In the genomic region with DNA sequence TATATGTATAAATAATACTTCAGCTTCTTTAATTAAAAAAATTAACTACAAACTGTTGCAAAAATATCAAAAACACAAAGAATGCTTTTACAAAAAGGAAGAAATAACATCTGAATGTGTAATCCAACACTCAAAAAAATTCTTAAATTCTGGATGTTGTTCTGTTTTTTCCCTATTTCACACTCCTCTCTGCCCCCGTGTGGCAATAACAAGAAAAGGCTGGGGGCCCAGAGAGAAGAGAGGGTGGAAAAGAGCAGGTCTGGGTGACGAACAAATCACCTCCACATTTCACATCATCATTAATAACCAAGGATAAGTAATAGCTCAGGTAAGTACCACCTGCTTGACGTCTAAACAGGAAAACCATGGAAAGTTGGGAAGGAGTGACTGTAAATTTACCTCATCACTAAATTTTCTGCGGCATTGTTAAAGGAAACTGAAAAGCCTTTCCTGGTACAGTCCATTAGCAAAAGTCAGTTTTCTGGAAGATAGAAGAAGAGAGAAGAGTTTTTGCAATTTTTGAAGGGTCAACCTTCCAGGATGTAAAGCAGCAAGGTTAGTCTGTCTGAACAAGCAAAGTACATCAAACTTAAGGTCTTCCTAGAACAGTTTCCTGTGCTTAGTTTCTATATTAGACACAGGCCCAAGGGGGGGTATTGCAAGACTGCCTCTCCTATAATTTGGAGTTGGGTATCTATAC, we compare ENCODE assay signal across 9 mouse cellular contexts. TPM values are rescaled to one million over a fixed set of nuclear protein-coding genes. Genes with fewer than 3 reads are reported as not detected.
A peak's percentile ranks its signal among the peaks of the same experiment; 100 is the strongest.
DNase-seq lines count a peak whose midpoint lies in the region; ATAC-seq and TF ChIP-seq lines count a peak whose summit lies in the region.
"Had no signal": no experiment of that assay in that cellular context is flagged by ENCODE, and none has a peak within 500 bp of the region (broad histone marks: within the 10 kb centered on the region; RNA-seq: fewer than 3 reads in every experiment).

No protein-coding gene starts in this region.

- peaks cover 3 to 27% of the 10 kb centered on the region in 2 experiments; a peak in 3 of 4 replicates for H3K4me1 ChIP-seq in CH12.LX (ENCODE audit: control insufficient read depth in 1 of 2, insufficient read depth in 2 of 2)
- H3K4me1 ChIP-seq in heart, embryonic 11.5 days (ENCODE audit: control insufficient read depth, insufficient read depth, low read length) = no peaks in the 10 kb centered on the region
- H3K4me1 ChIP-seq: neural tube, embryonic 13.5 days had no signal

- no peak for TF ChIP-seq EP300 in CH12.LX (IDR thresholded peaks at IDR 0.05; ENCODE audit: low read length)

- no peak overlapping the region for H3K27ac ChIP-seq in CH12.LX (ENCODE audit: insufficient read depth, low read depth)
- no peak overlapping the region for H3K27ac ChIP-seq in heart, embryonic 11.5 days (ENCODE audit: low read depth, low read length)
- H3K27ac ChIP-seq: neural tube, embryonic 13.5 days had no signal

- TF ChIP-seq RAD21 in CH12.LX (IDR thresholded peaks at IDR 0.05; ENCODE audit: low read depth, low read length) = peak; percentile 45

- no peak for ATAC-seq in heart, embryonic 11.5 days (replicated peaks; ENCODE audit: insufficient number of reproducible peaks, low FRiP score, low TSS enrichment)

- TF ChIP-seq POLR2A in CH12.LX (IDR thresholded peaks at IDR 0.05; ENCODE audit: low read depth, low read length) = no peak

- TF ChIP-seq CTCF in CH12.LX (conservative IDR thresholded peaks at IDR 0.05 in 1 of 2, IDR thresholded peaks at IDR 0.05 in 1 of 2; ENCODE audit: low read depth in 2 of 2, low read length in 2 of 2) = peak in 1 of 2 experiments; percentile 78; a peak in 3 of 4 replicates

- no peaks in the 10 kb centered on the region for H3K27me3 ChIP-seq in CH12.LX (replicated peaks)
- no peaks in the 10 kb centered on the region for H3K27me3 ChIP-seq in heart, embryonic 11.5 days (ENCODE audit: control insufficient read depth, insufficient read depth, low read length)
- H3K27me3 ChIP-seq: neural tube, embryonic 13.5 days had no signal

- DNase-seq in heart, postnatal 4 days = peak; percentile 45
- DNase-seq in heart, adult 11 months = no peak
- DNase-seq in 416B (ENCODE audit: low read depth) = peak; percentile 65
- peak; percentile 55 for DNase-seq in CH12.LX (ENCODE audit: extremely low read depth)
- peak; percentile 26 for DNase-seq in embryo, embryonic 10.5 days (ENCODE audit: low spot score)
- peak; percentile 20 to 63 for DNase-seq in spleen, postnatal 4 days (ENCODE audit: low spot score in 2 of 2)
- no peak for DNase-seq in left cerebral cortex, postnatal 25 days (ENCODE audit: low spot score in 2 of 2)

- no peaks in the 10 kb centered on the region for H3K79me2 ChIP-seq in CH12.LX (replicated peaks; ENCODE audit: control insufficient read depth, extremely low read depth, insufficient read depth, poor library complexity, severe bottlenecking)

- no peak overlapping the region for H3K4me3 ChIP-seq in CH12.LX (replicated peaks in 1 of 3; ENCODE audit: low read depth in 2 of 3, low read length in 2 of 3, poor library complexity in 1 of 3)
- no peak overlapping the region for H3K4me3 ChIP-seq in heart, embryonic 11.5 days (ENCODE audit: low read depth, low read length)
- H3K4me3 ChIP-seq: neural tube, embryonic 13.5 days had no signal

- H3K4me2 ChIP-seq in CH12.LX (ENCODE audit: insufficient read depth, low read depth, poor library complexity, severe bottlenecking) = peak overlapping the region; percentile 87
- H3K4me2 ChIP-seq in heart, embryonic 11.5 days = no peak overlapping the region
- H3K4me2 ChIP-seq: neural tube, embryonic 13.5 days had no signal

- intact Hi-C loops in left cerebral cortex, postnatal 25 days (cut with DNase I) = no loop called here

- dilution Hi-C loops in CH12.LX (cut with MboI; ENCODE audit: extremely low pct_ligation_motif_present, extremely low pct_unique_long_range_greater_than_20kb, low sequenced_read_pairs) = no loop called here

- no peaks in the 10 kb centered on the region for H3K9me3 ChIP-seq in CH12.LX (replicated peaks; ENCODE audit: low read length)
- H3K9me3 ChIP-seq in heart, embryonic 11.5 days (replicated peaks; ENCODE audit: control insufficient read depth, low read length) = no peaks in the 10 kb centered on the region
- H3K9me3 ChIP-seq: neural tube, embryonic 13.5 days had no signal

- in situ Hi-C loops in CH12.LX (cut with MboI; ENCODE audit: low pct_ligation_motif_present, low pct_unique_long_range_greater_than_20kb, low sequenced_read_pairs) = loop anchor here (10.0 kb wide), 1 partner anchor 75 kb away; a partner anchor contains a TSS

- no peaks in the 10 kb centered on the region for H3K36me3 ChIP-seq in CH12.LX (replicated peaks in 1 of 2; ENCODE audit: control insufficient read depth in 1 of 2, insufficient read depth in 1 of 2, low read length in 1 of 2)
- H3K36me3 ChIP-seq in heart, embryonic 11.5 days (ENCODE audit: control insufficient read depth, insufficient read depth, low read length) = no peaks in the 10 kb centered on the region
- H3K36me3 ChIP-seq: neural tube, embryonic 13.5 days had no signal

- 32% methylated on average over 4 of the region's 4 CpGs for WGBS in heart, embryonic 11.5 days (ENCODE audit: insufficient replicate concordance)

- peak overlapping the region; percentile 48 for H3K9ac ChIP-seq in CH12.LX (ENCODE audit: insufficient read depth, low read depth)
- no peak overlapping the region for H3K9ac ChIP-seq in heart, embryonic 11.5 days (ENCODE audit: low read depth, low read length)
- H3K9ac ChIP-seq: neural tube, embryonic 13.5 days had no signal

TF ChIP-seq in CH12.LX, 34 proteins besides CTCF, POLR2A, EP300 and RAD21 (continues in another document):
- TF ChIP-seq USF2 (conservative IDR thresholded peaks at IDR 0.05; ENCODE audit: low read depth, low read length) (no peak), BHLHE40 (IDR thresholded peaks at IDR 0.05; ENCODE audit: low read depth, low read length) (no peak), USF1 (IDR thresholded peaks at IDR 0.05; ENCODE audit: low read depth, low read length) (no peak), RCOR1 (conservative IDR thresholded peaks at IDR 0.05; ENCODE audit: low read depth, low read length) (no peak), ZC3H11A (IDR thresholded peaks at IDR 0.05; ENCODE audit: low read depth, low read length) (no peak), MAZ (IDR thresholded peaks at IDR 0.05; ENCODE audit: low read depth, low read length) (peak; percentile 82; the same call in 1 of the 2 replicates), KAT2A (IDR thresholded peaks at IDR 0.05; ENCODE audit: insufficient replicate concordance, low read length) (no peak), CHD1 (IDR thresholded peaks at IDR 0.05; ENCODE audit: low read depth, low read length) (peak; percentile 76; the same call in 1 of the 2 replicates), HCFC1 (IDR thresholded peaks at IDR 0.05; ENCODE audit: low read depth, low read length) (no peak), ELF1 (IDR thresholded peaks at IDR 0.05; ENCODE audit: low read depth, low read length) (no peak), TBP (conservative IDR thresholded peaks at IDR 0.05; ENCODE audit: low read depth, low read length) (no peak), UBTF (IDR thresholded peaks at IDR 0.05; ENCODE audit: low read depth, low read length) (no peak), E2F4 (IDR thresholded peaks at IDR 0.05; ENCODE audit: insufficient replicate concordance, low read depth, low read length) (no peak), MEF2A (IDR thresholded peaks at IDR 0.05; ENCODE audit: borderline replicate concordance, low read depth, low read length) (no peak), MAX (IDR thresholded peaks at IDR 0.05; ENCODE audit: low read length) (no peak), MYC (IDR thresholded peaks at IDR 0.05; ENCODE audit: low read depth, low read length) (no peak), ZMIZ1 (IDR thresholded peaks at IDR 0.05; ENCODE audit: low read depth, low read length) (no peak), ZKSCAN1 (IDR thresholded peaks at IDR 0.05; ENCODE audit: borderline replicate concordance, low read depth, low read length) (no peak), MXI1 (IDR thresholded peaks at IDR 0.05; ENCODE audit: low read depth, low read length) (0 out of 2 replicates have a peak, but pooled peaks have one; percentile 22), PAX5 (IDR thresholded peaks at IDR 0.05; ENCODE audit: low read length) (no peak), SIN3A (IDR thresholded peaks at IDR 0.05; ENCODE audit: low read length) (0 out of 2 replicates have a peak, but pooled peaks have one; percentile 54), JUND (conservative IDR thresholded peaks at IDR 0.05; ENCODE audit: low read depth, low read length) (no peak), ETS1 (conservative IDR thresholded peaks at IDR 0.05; ENCODE audit: low read depth, low read length) (no peak), GABPA (IDR thresholded peaks at IDR 0.05; ENCODE audit: insufficient replicate concordance, low read depth, low read length) (no peak), MAFK (IDR thresholded peaks at IDR 0.05; ENCODE audit: insufficient replicate concordance, low read length) (no peak), TCF12 (IDR thresholded peaks at IDR 0.05; ENCODE audit: low read depth, low read length) (no peak), CHD2 (IDR thresholded peaks at IDR 0.05; ENCODE audit: low read length) (no peak), IRF4 (IDR thresholded peaks at IDR 0.05; ENCODE audit: low read depth, low read length) (no peak)

RNA-seq across cellular contexts. Expression of a gene that starts 5.0 kb away (rescaled TPM):
- total RNA-seq in heart, postnatal 4 days (2021) = 10 to 100 TPM; 15.5 to 16.4 TPM
- total RNA-seq in CH12.LX (2012; rRNA removed) (16.5 and 17.7 TPM in 2 replicates), CH12.LX (2014; rRNA removed) (25.6 and 28.3 TPM in 2 replicates)
- polyA plus RNA-seq in CH12.LX (2012; ENCODE audit: insufficient read length, low read depth) = 21.3 and 26.6 TPM in 2 replicates
- 10 to 100 TPM; 49.7 TPM for total RNA-seq in left cerebral cortex, postnatal 25 days (2021)
- 15.9 and 17.8 TPM in 2 replicates for polyA plus RNA-seq in heart, embryonic 11.5 days (2014; fragmentation: Nextera tagmentation; extraction: Ambion mirVana)

RNA-seq across cellular contexts. Expression of a gene that starts 30.8 kb away (rescaled TPM):
- not detected for total RNA-seq in heart, postnatal 4 days (2021)
- total RNA-seq in CH12.LX (2012; rRNA removed) (not detected in 2 replicates), CH12.LX (2014; rRNA removed) (not detected in 2 replicates)
- polyA plus RNA-seq in CH12.LX (2012; ENCODE audit: insufficient read length, low read depth) = not detected in 2 replicates
- 1 to 10 TPM in 1 of 2 experiments, under 1 TPM in 1; 0.87 to 2.2 TPM for total RNA-seq in left cerebral cortex, postnatal 25 days (2021)
- not detected in 2 replicates for polyA plus RNA-seq in heart, embryonic 11.5 days (2014; fragmentation: Nextera tagmentation; extraction: Ambion mirVana)

RNA-seq across cellular contexts. Expression of a gene that starts 43.0 kb away (rescaled TPM):
- total RNA-seq in heart, postnatal 4 days (2021) = 10 to 100 TPM; 15.1 to 17.2 TPM
- 21.2 and 22.9 TPM in 2 replicates for total RNA-seq in CH12.LX (2012; rRNA removed)
- 33.9 and 40.1 TPM in 2 replicates for total RNA-seq in CH12.LX (2014; rRNA removed)
- 44.3 and 58.5 TPM in 2 replicates for polyA plus RNA-seq in CH12.LX (2012; ENCODE audit: insufficient read length, low read depth)
- 10 to 100 TPM in 1 of 2 experiments, 1 to 10 TPM in 1; 9.6 to 11.4 TPM for total RNA-seq in left cerebral cortex, postnatal 25 days (2021)
- 7.6 and 8.0 TPM in 2 replicates for polyA plus RNA-seq in heart, embryonic 11.5 days (2014; fragmentation: Nextera tagmentation; extraction: Ambion mirVana)

Comparison
In these comparisons a context has a peak if more than half of its experiments do, and no peak if none do; other contexts are left out.
1. DNase-seq: peak in heart, postnatal 4 days (single experiment), 416B (single experiment), CH12.LX (single experiment), embryo, embryonic 10.5 days (single experiment) and spleen, postnatal 4 days (2 of 2); none in heart, adult 11 months (single experiment) and left cerebral cortex, postnatal 25 days (0 of 2).